Mouse (Mus musculus): ENCODE results near the gene Treml2.

DNA sequence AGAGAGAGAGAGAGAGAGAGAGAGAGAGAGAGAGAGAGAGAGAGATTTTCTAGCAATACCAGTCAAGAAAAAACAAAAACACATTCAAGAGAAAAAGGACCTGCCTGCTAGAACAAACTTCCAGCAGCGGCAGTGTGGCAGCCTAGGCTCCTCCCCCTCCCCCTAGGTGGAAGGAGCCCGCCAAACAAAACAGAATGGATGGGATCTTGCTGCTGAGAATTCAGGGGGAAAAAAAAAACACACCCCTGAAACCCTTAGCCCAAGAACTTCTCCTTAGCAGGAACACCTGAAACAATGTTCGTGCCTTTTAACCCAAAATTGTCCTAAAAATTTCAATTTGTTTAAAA is 17.6 kb upstream of the Treml2 start:
- TF ChIP-seq GATA1 (IDR thresholded peaks at IDR 0.05; ENCODE audit: low read length) (no peak), TAL1 (IDR thresholded peaks at IDR 0.05; ENCODE audit: low read length) (no peak)

Measured in erythroblast, embryonic 14.5 days (primary cell).